Mouse (Mus musculus): ENCODE data around the gene Pbx1. TPM values are rescaled to one million over a fixed set of nuclear protein-coding genes. Genes with fewer than 3 reads are reported as not detected.

The Pbx1 gene
- total and polyA plus RNA-seq, 3 experiments, result 0.10 TPM; not detected in 2

GRCm38 (mm10) chr1:168455178-168455577, 23.1 kb upstream of the Pbx1 start:
- Histone ChIP-seq H3K9me3 (replicated peaks; ENCODE audit: insufficient read depth, low read length) (no peaks in the 10 kb centered on the region), H3K27me3 (ENCODE audit: control insufficient read depth in 1 of 2, insufficient read depth in 2 of 2, low read length in 2 of 2) (no peaks in the 10 kb centered on the region), H3K27ac (ENCODE audit: control insufficient read depth, low read depth, low read length) (no peak overlapping the region), H3K79me2 (ENCODE audit: control insufficient read depth, insufficient read depth, low read length, poor library complexity) (no peaks in the 10 kb centered on the region), H3K4me3 (ENCODE audit: control insufficient read depth in 1 of 2, insufficient read depth in 1 of 2, low read depth in 2 of 2, low read length in 2 of 2) (no peak overlapping the region), H3K9ac (ENCODE audit: control insufficient read depth, low read depth, low read length, poor library complexity, severe bottlenecking) (no peak overlapping the region), H3K4me1 (ENCODE audit: control insufficient read depth in 1 of 2, insufficient read depth in 2 of 2, low read length in 2 of 2) (no peaks in the 10 kb centered on the region), H3K36me3 (ENCODE audit: control insufficient read depth in 1 of 2, insufficient read depth in 2 of 2, low read length in 2 of 2) (no peaks in the 10 kb centered on the region)
- no peak for TF ChIP-seq MAFK (IDR thresholded peaks at IDR 0.05; ENCODE audit: borderline replicate concordance, low read depth, low read length)
- TF ChIP-seq CTCF (IDR thresholded peaks at IDR 0.05 in 2 of 3, conservative IDR thresholded peaks at IDR 0.05 in 1 of 3; ENCODE audit: control insufficient read depth in 1 of 3, insufficient read depth in 1 of 3, low read depth in 2 of 3, low read length in 3 of 3, poor library complexity in 1 of 3, severe bottlenecking in 1 of 3), result no peak
- no peak for TF ChIP-seq MAX (IDR thresholded peaks at IDR 0.05; ENCODE audit: low read length)
- no peak for TF ChIP-seq USF1 (IDR thresholded peaks at IDR 0.05; ENCODE audit: low read depth, low read length)
- no peak for TF ChIP-seq BHLHE40 (IDR thresholded peaks at IDR 0.05; ENCODE audit: borderline replicate concordance, low read depth, low read length)
- no peak for TF ChIP-seq TBP (IDR thresholded peaks at IDR 0.05; ENCODE audit: low read depth, low read length)
- no peak for TF ChIP-seq GATA1 (IDR thresholded peaks at IDR 0.05; ENCODE audit: low read depth, low read length)
- no peak for TF ChIP-seq GABPA (IDR thresholded peaks at IDR 0.05; ENCODE audit: low read depth, low read length)
- TF ChIP-seq TCF12 (IDR thresholded peaks at IDR 0.05; ENCODE audit: low read depth, low read length), result no peak
- TF ChIP-seq MEF2A (IDR thresholded peaks at IDR 0.05; ENCODE audit: extremely low read depth, insufficient replicate concordance, low read depth, low read length, poor library complexity, severe bottlenecking), result no peak
- no peak for TF ChIP-seq ZMIZ1 (IDR thresholded peaks at IDR 0.05; ENCODE audit: low read depth, low read length)
- no peak for TF ChIP-seq SIN3A (IDR thresholded peaks at IDR 0.05; ENCODE audit: low read length)
- TF ChIP-seq MAZ (IDR thresholded peaks at IDR 0.05; ENCODE audit: low read depth, low read length), result no peak
- TF ChIP-seq KAT2A (conservative IDR thresholded peaks at IDR 0.05; ENCODE audit: low read depth, low read length), result no peak
- no peak for TF ChIP-seq TAL1 (IDR thresholded peaks at IDR 0.05; ENCODE audit: low read length)
- no peak for TF ChIP-seq RAD21 (IDR thresholded peaks at IDR 0.05; ENCODE audit: low read depth, low read length)
- TF ChIP-seq ZC3H11A (IDR thresholded peaks at IDR 0.05; ENCODE audit: low read depth, low read length), result no peak
- TF ChIP-seq ETS1 (IDR thresholded peaks at IDR 0.05; ENCODE audit: low read depth, low read length), result no peak
- DNase-seq (ENCODE audit: low read depth, low spot score), result no peak

DNA sequence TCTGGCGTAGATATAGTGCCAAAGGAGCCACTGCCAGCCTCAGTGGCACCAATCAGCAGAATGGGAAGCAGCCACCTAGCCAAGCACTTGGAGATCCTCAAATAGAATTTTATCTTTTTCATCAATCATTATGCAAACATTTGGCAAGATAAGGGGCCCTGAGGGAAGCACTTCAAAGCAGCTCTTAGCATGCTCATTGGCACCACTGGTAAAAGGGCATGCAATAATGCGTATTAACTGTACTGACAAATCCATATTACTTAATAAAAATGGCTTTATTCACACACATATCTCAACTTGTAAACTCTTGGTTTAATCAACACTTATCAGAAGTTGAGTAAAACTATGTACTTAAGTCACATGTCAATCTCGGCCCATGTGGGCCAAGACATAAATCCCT, 1.6 kb upstream of the Pbx1 start:
- Histone ChIP-seq H3K9ac (ENCODE audit: control insufficient read depth, low read depth, low read length, poor library complexity, severe bottlenecking) (no peak overlapping the region), H3K9me3 (replicated peaks; ENCODE audit: insufficient read depth, low read length) (no peaks in the 10 kb centered on the region), H3K4me1 (ENCODE audit: control insufficient read depth in 1 of 2, insufficient read depth in 2 of 2, low read length in 2 of 2) (no peaks in the 10 kb centered on the region), H3K36me3 (ENCODE audit: control insufficient read depth in 1 of 2, insufficient read depth in 2 of 2, low read length in 2 of 2) (no peaks in the 10 kb centered on the region), H3K79me2 (ENCODE audit: control insufficient read depth, insufficient read depth, low read length, poor library complexity) (no peaks in the 10 kb centered on the region), H3K27ac (ENCODE audit: control insufficient read depth, low read depth, low read length) (no peak overlapping the region), H3K4me3 (ENCODE audit: control insufficient read depth in 1 of 2, insufficient read depth in 1 of 2, low read depth in 2 of 2, low read length in 2 of 2) (no peak overlapping the region), H3K27me3 (ENCODE audit: control insufficient read depth in 1 of 2, insufficient read depth in 2 of 2, low read length in 2 of 2) (no peaks in the 10 kb centered on the region)
- DNase-seq (ENCODE audit: low read depth, low spot score), result no peak
- no peak for TF ChIP-seq SIN3A (IDR thresholded peaks at IDR 0.05; ENCODE audit: low read length)
- TF ChIP-seq TCF12 (IDR thresholded peaks at IDR 0.05; ENCODE audit: low read depth, low read length), result no peak

Measured in MEL (cell line).